Mouse (Mus musculus) adrenal gland, adult 18-20 months (tissue): ENCODE results near the gene Ctla2a. TPM values are rescaled to one million over a fixed set of nuclear protein-coding genes. Genes with fewer than 3 reads are reported as not detected.
"Not testable (repeated sequence)": the region's sequence is repeated elsewhere in the genome, so short reads cannot be mapped to it uniquely, and the experiment has no call there.

ENCODE experiments used
- DNase-seq, 2 experiments: peaks; one replicate each; pipeline ENCODE4 v3.0.0; 2021 to 2022; ENCODE audit warnings: low spot score in 2 of 2
- long read RNA-seq, 2 experiments: library from polyadenylated mRNA; stranded (forward); transcript quantifications; one replicate each; pipeline ENCODE4 v2.0.0; 2021
- total RNA-seq, 2 experiments: library from RNA; stranded (reverse); gene quantifications; 1 replicate in 1 of 2; 2 replicates in 1 of 2; pipeline ENCODE4 v1.2.3; 2021

Ctla2a gene
- 10 to 100 TPM; 33.0 to 41.6 TPM for total RNA-seq
- long read RNA-seq, experiment 1, partial matches to known transcripts: 1 of 3 reads
- long read RNA-seq, experiment 1, other reads (novel, unspliced or antisense): 0 of 3 reads
- long read RNA-seq, experiment 2, transcript Ctla2a-201 (5 exons, 1,373 nt): major isoform, 24 of 27 reads
- long read RNA-seq, experiment 2, partial matches to known transcripts: 0 of 27 reads
- long read RNA-seq, experiment 2, other reads (novel, unspliced or antisense): 0 of 27 reads

GRCm38 (mm10) chr13:60936500-60936901 lies at the start of gene Ctla2a, which contains the start of gene Gm49391:
Gene Ctla2a (minus strand): TSS chr13:60936625.
Gene Gm49391 (minus strand): TSS chr13:60936571.
- peak in 1 of 2 experiments; percentile 26 for DNase-seq

- DNase-seq: not testable (repeated sequence)
Observed at GRCm38 (mm10) chr13:60972319-60972718, 35.9 kb upstream of the Ctla2a start.

GRCm38 (mm10) chr13:60963985-60964384 lies 27.6 kb upstream of the Ctla2a start:
- DNase-seq: not testable (repeated sequence)

GRCm38 (mm10) chr13:60961706-60962105 lies 25.3 kb upstream of the Ctla2a start:
- DNase-seq: no peak

GRCm38 (mm10) chr13:60941884-60942283 lies 5.5 kb upstream of the Ctla2a start, which contains the start of gene Tpbpa:
Gene Tpbpa (minus strand): TSS chr13:60941984.
- DNase-seq: not testable (repeated sequence)

- DNase-seq: not testable (repeated sequence)
Observed at GRCm38 (mm10) chr13:60935490-60935889, 935 bp downstream of the Ctla2a start, which contains the start of gene Gm49393. Gene Gm49393 (minus strand): TSS chr13:60935590.

- DNase-seq: not testable (repeated sequence)
Observed at GRCm38 (mm10) chr13:60904780-60905179, 31.6 kb downstream of the Ctla2a start, which contains the start of gene Tpbpb. Gene Tpbpb (minus strand): TSS chr13:60904880.

- DNase-seq: peak in 1 of 2 experiments; percentile 34
Observed at GRCm38 (mm10) chr13:60897328-60897727, 39.1 kb downstream of the Ctla2a start, which contains the start of gene Ctla2b. Gene Ctla2b (minus strand): TSS chr13:60897447.

GRCm38 (mm10) chr13:60896794-60897193 lies 39.6 kb downstream of the Ctla2a start, which contains the start of gene Gm49392:
Gene Gm49392 (minus strand): TSS chr13:60896894.
- DNase-seq: not testable (repeated sequence)

- DNase-seq: no peak
Observed at GRCm38 (mm10) chr13:60895406-60896160, 40.8 kb downstream of the Ctla2a start.

GRCm38 (mm10) chr13:60892301-60892700 lies 44.1 kb downstream of the Ctla2a start:
- DNase-seq: no peak

Other genes with a start within 250 kb of the Ctla2a start
- not detected for gene BC051665, start 150.3 kb downstream of the Ctla2a start, total RNA-seq
- not detected for gene Ctsll3, start 133.8 kb downstream of the Ctla2a start, total RNA-seq
- gene 4930486L24Rik, start 72.2 kb downstream of the Ctla2a start, total RNA-seq: 10 to 100 TPM in 1 of 2 experiments, under 1 TPM in 1; 0.77 to 49.1 TPM
- gene Gm49392, start 39.7 kb downstream of the Ctla2a start, total RNA-seq: under 1 TPM; 0.46 to 0.74 TPM
- gene Ctla2b, start 39.2 kb downstream of the Ctla2a start, total RNA-seq: 1 to 10 TPM; 4.4 to 6.2 TPM
- not detected for gene Tpbpb, start 31.7 kb downstream of the Ctla2a start, total RNA-seq
- not detected for gene Gm49393, start 1.0 kb downstream of the Ctla2a start, total RNA-seq
- 1 to 10 TPM; 2.0 to 2.2 TPM for gene Gm49391, start 54 bp downstream of the Ctla2a start, total RNA-seq
- not detected for gene Tpbpa, start 5.4 kb upstream of the Ctla2a start, total RNA-seq
- under 1 TPM in 1 of 2 experiments, not detected in 1; 0.27 TPM for gene Ctsj, start 69.3 kb upstream of the Ctla2a start, total RNA-seq
- gene Ctsq, start 104.0 kb upstream of the Ctla2a start, total RNA-seq: not detected
- not detected for gene Ctsr, start 227.6 kb upstream of the Ctla2a start, total RNA-seq